Mouse (Mus musculus): ENCODE data around the gene Rpp25l.
"Not testable (repeated sequence)": the region's sequence is repeated elsewhere in the genome, so short reads cannot be mapped to it uniquely, and the experiment has no call there.

- not testable (repeated sequence) for TF ChIP-seq MAFK (IDR thresholded peaks at IDR 0.05; ENCODE audit: insufficient read depth, low read depth, low read length); ZC3H11A (IDR thresholded peaks at IDR 0.05; ENCODE audit: borderline replicate concordance, low read depth, low read length)
These were observed 27.3 kb downstream of the Rpp25l start for GRCm38 (mm10) chr4:41685882-41686492.

Data from ES-E14 (cell line).